Mouse (Mus musculus) heart, embryonic 14.5 days (tissue): ENCODE results near the gene Rarb. TPM values are rescaled to one million over a fixed set of nuclear protein-coding genes. Genes with fewer than 3 reads are reported as not detected.

Source experiments
- ATAC-seq: fragments of 200-750 bp; cut with Nextera tagmentation; 2 replicates; pipeline ENCODE4 v1.8.0; 2017; ENCODE audit warnings: low read depth, moderate TSS enrichment; ENCODE audit not compliant: insufficient number of reproducible peaks, insufficient read depth, low FRiP score
- H3K27ac ChIP-seq, 2 experiments: fragments of 200-500 bp in 1 of 2; fragments of 300-500 bp in 1 of 2; sonication (generic) in 1 of 2; replicated peaks in 1 of 2; 2 replicates each; pipeline ENCODE4 v1.5.1; 2012 to 2014; ENCODE audit warnings: low read depth in 2 of 2, low read length in 2 of 2, control low read depth in 1 of 2, mild to moderate bottlenecking in 1 of 2, mixed read lengths in 1 of 2; ENCODE audit not compliant: control insufficient read depth in 1 of 2, insufficient read depth in 1 of 2
- H3K27me3 ChIP-seq: fragments of 300-500 bp; sonication (generic); 2 replicates; pipeline ENCODE4 v1.6.1; 2014; ENCODE audit warnings: mild to moderate bottlenecking, low read length, control low read depth; ENCODE audit not compliant: control insufficient read depth, insufficient read depth
- H3K36me3 ChIP-seq: fragments of 300-500 bp; sonication (generic); 2 replicates; pipeline ENCODE4 v1.6.1; 2014; ENCODE audit warnings: mild to moderate bottlenecking, control low read depth, low read length, mixed read lengths; ENCODE audit not compliant: control insufficient read depth, insufficient read depth
- H3K4me1 ChIP-seq, 2 experiments: fragments of 200-500 bp in 1 of 2; fragments of 300-500 bp in 1 of 2; sonication (generic) in 1 of 2; 2 replicates each; pipeline ENCODE4 v1.6.1; 2012 to 2014; ENCODE audit warnings: low read length in 2 of 2, control low read depth in 1 of 2, mixed read lengths in 1 of 2; ENCODE audit not compliant: control insufficient read depth in 2 of 2, insufficient read depth in 2 of 2
- H3K4me2 ChIP-seq: fragments of 300-500 bp; sonication (generic); 2 replicates; pipeline ENCODE4 v1.6.1; 2014; ENCODE audit warnings: mild to moderate bottlenecking, low read length
- H3K4me3 ChIP-seq, 2 experiments: fragments of 200-500 bp in 1 of 2; fragments of 300-500 bp in 1 of 2; sonication (generic) in 1 of 2; 2 replicates each; pipeline ENCODE4 v1.5.1; 2012 to 2014; ENCODE audit warnings: low read length in 2 of 2, mild to moderate bottlenecking in 2 of 2, control low read depth in 1 of 2, low read depth in 1 of 2, moderate library complexity in 1 of 2; ENCODE audit not compliant: control insufficient read depth in 1 of 2, insufficient read depth in 1 of 2
- H3K9ac ChIP-seq: fragments of 300-500 bp; sonication (generic); 2 replicates; pipeline ENCODE4 v1.6.1; 2014; ENCODE audit warnings: mild to moderate bottlenecking, low read length
- H3K9me3 ChIP-seq: fragments of 300-500 bp; sonication (generic); 2 replicates; pipeline ENCODE4 v1.6.1; 2016; ENCODE audit warnings: low read length, control low read depth; ENCODE audit not compliant: control insufficient read depth
- WGBS: fragments of 180-500 bp; shearing (Covaris S2); extraction: QIAGEN DNeasy Blood & Tissue Kit; methylation state at CpG from one replicate; pipeline ENCODE4 v1.1.7; 2014; 5-methylcytosine and 5-hydroxymethylcytosine counted together
- polyA plus RNA-seq: library from polyadenylated mRNA; unstranded; fragments of >200 nt; fragmentation: Nextera tagmentation; extraction: Ambion mirVana; gene quantifications from 2 replicates; pipeline ENCODE4 v1.2.1, GENCODE M21; 2014

Gene Rarb
- polyA plus RNA-seq, 1 experiment from 2014 or later: 14.5 TPM

- no peak overlapping the region for H3K9ac ChIP-seq
- peaks cover 56% of the 10 kb centered on the region for H3K36me3 ChIP-seq
- ATAC-seq: no peak
- 83% methylated on average over 6 of the region's 6 CpGs for WGBS
- H3K9me3 ChIP-seq: no peaks in the 10 kb centered on the region
- H3K4me1 ChIP-seq: peaks cover 0 to 5% of the 10 kb centered on the region in 2 experiments; a peak in 1 of 4 replicates
- H3K27ac ChIP-seq: no peak overlapping the region
- no peak overlapping the region for H3K4me3 ChIP-seq
- no peaks in the 10 kb centered on the region for H3K27me3 ChIP-seq
- H3K4me2 ChIP-seq: no peak overlapping the region
Observed at GRCm38 (mm10) chr14:16439385-16440126, 379.4 kb downstream of the Rarb start.

GRCm38 (mm10) chr14:16437386-16437785 is 381.6 kb downstream of the Rarb start:
- H3K36me3 ChIP-seq: peaks cover 60% of the 10 kb centered on the region
- no peak overlapping the region for H3K27ac ChIP-seq
- H3K4me3 ChIP-seq: no peak overlapping the region
- WGBS: 91% methylated on average over 4 of the region's 4 CpGs
- H3K27me3 ChIP-seq: no peaks in the 10 kb centered on the region
- no peak overlapping the region for H3K9ac ChIP-seq
- no peak for ATAC-seq
- peaks cover 3 to 22% of the 10 kb centered on the region in 2 experiments; a peak in 3 of 4 replicates for H3K4me1 ChIP-seq
- no peak overlapping the region for H3K4me2 ChIP-seq
- no peaks in the 10 kb centered on the region for H3K9me3 ChIP-seq

- no peaks in the 10 kb centered on the region for H3K9me3 ChIP-seq
- H3K4me3 ChIP-seq: no peak overlapping the region
- WGBS: 75% methylated on average over 3 of the region's 3 CpGs
- H3K4me2 ChIP-seq: no peak overlapping the region
- peaks cover 5 to 23% of the 10 kb centered on the region in 2 experiments; a peak in 3 of 4 replicates for H3K4me1 ChIP-seq
- no peak for ATAC-seq
- H3K27ac ChIP-seq: peak overlapping the region in 1 of 2 experiments; percentile 87; a peak in 1 of 4 replicates
- H3K9ac ChIP-seq: no peak overlapping the region
- H3K27me3 ChIP-seq: no peaks in the 10 kb centered on the region
- peaks cover 67% of the 10 kb centered on the region for H3K36me3 ChIP-seq
Observed at GRCm38 (mm10) chr14:16434396-16435171, 384.4 kb downstream of the Rarb start.

GRCm38 (mm10) chr14:16433206-16433605 is 385.8 kb downstream of the Rarb start:
- no peak overlapping the region for H3K4me3 ChIP-seq
- WGBS: 23% methylated on average over 2 of the region's 2 CpGs
- no peak overlapping the region for H3K9ac ChIP-seq
- peaks cover 5 to 23% of the 10 kb centered on the region in 2 experiments; a peak in 3 of 4 replicates for H3K4me1 ChIP-seq
- peak overlapping the region; percentile 87 to 91 for H3K27ac ChIP-seq
- H3K36me3 ChIP-seq: peaks cover 79% of the 10 kb centered on the region
- H3K9me3 ChIP-seq: no peaks in the 10 kb centered on the region
- peak; percentile 48; the same call in 1 of the 2 replicates for ATAC-seq
- no peak overlapping the region for H3K4me2 ChIP-seq
- no peaks in the 10 kb centered on the region for H3K27me3 ChIP-seq

- Histone ChIP-seq H3K9ac (no peak overlapping the region), H3K4me3 (no peak overlapping the region), H3K27me3 (no peaks in the 10 kb centered on the region), H3K4me1 (peaks cover 5 to 23% of the 10 kb centered on the region in 2 experiments; a peak in 3 of 4 replicates), H3K27ac (peak overlapping the region; percentile 87 to 91), H3K4me2 (no peak overlapping the region), H3K9me3 (no peaks in the 10 kb centered on the region), H3K36me3 (peaks cover 82% of the 10 kb centered on the region)
- WGBS: 63% methylated on average over 3 of the region's 3 CpGs
- ATAC-seq: no peak
Observed at GRCm38 (mm10) chr14:16432550-16432949, 386.4 kb downstream of the Rarb start.

GRCm38 (mm10) chr14:16431941-16432499 is 386.9 kb downstream of the Rarb start:
- Histone ChIP-seq H3K27ac (peak overlapping the region in 1 of 2 experiments; percentile 87; a peak in 2 of 4 replicates), H3K4me2 (no peak overlapping the region), H3K36me3 (peaks cover 80% of the 10 kb centered on the region), H3K9me3 (no peaks in the 10 kb centered on the region), H3K4me1 (peaks cover 5 to 23% of the 10 kb centered on the region in 2 experiments; a peak in 3 of 4 replicates), H3K4me3 (no peak overlapping the region), H3K9ac (no peak overlapping the region), H3K27me3 (no peaks in the 10 kb centered on the region)
- no peak for ATAC-seq
- 49% methylated on average over 4 of the region's 4 CpGs for WGBS

GRCm38 (mm10) chr14:16427569-16427968 is 391.4 kb downstream of the Rarb start:
- Histone ChIP-seq H3K9ac (no peak overlapping the region), H3K9me3 (no peaks in the 10 kb centered on the region), H3K27ac (no peak overlapping the region), H3K4me2 (no peak overlapping the region), H3K4me3 (no peak overlapping the region), H3K36me3 (peaks cover 81% of the 10 kb centered on the region), H3K4me1 (peaks cover 3% of the 10 kb centered on the region in 2 experiments; a peak in 3 of 4 replicates), H3K27me3 (no peaks in the 10 kb centered on the region)
- 78% methylated on average over 4 of the region's 4 CpGs for WGBS
- ATAC-seq: no peak
